Mouse (Mus musculus) olfactory bulb, adult 2 months (tissue): ENCODE measurements at regions not wholly inside any gene's neighbourhood (a gene's known extent, or its start where the extent isn't known, plus 50 kb on each side); places are given as distances from the start of the nearest gene placed in this dataset.

Source experiments
- CTCF ChIP-seq: fragments of 200-500 bp; IDR thresholded peaks from 2 replicates; pipeline ENCODE4 v1.5.1; 2012; ENCODE audit warnings: low read depth, mild to moderate bottlenecking, low read length, moderate library complexity; ENCODE audit not compliant: insufficient read depth
- POLR2A ChIP-seq: fragments of 200-500 bp; IDR thresholded peaks from 2 replicates; pipeline ENCODE4 v1.6.1; 2012; ENCODE audit warnings: mild to moderate bottlenecking, low read depth, low read length, moderate library complexity; ENCODE audit not compliant: insufficient read depth

- no peak for TF ChIP-seq CTCF
- TF ChIP-seq POLR2A = no peak
These were observed 235.0 kb downstream of the Fam43a start for GRCm38 (mm10) chr16:30834561-30834960.
